In the genomic region with DNA sequence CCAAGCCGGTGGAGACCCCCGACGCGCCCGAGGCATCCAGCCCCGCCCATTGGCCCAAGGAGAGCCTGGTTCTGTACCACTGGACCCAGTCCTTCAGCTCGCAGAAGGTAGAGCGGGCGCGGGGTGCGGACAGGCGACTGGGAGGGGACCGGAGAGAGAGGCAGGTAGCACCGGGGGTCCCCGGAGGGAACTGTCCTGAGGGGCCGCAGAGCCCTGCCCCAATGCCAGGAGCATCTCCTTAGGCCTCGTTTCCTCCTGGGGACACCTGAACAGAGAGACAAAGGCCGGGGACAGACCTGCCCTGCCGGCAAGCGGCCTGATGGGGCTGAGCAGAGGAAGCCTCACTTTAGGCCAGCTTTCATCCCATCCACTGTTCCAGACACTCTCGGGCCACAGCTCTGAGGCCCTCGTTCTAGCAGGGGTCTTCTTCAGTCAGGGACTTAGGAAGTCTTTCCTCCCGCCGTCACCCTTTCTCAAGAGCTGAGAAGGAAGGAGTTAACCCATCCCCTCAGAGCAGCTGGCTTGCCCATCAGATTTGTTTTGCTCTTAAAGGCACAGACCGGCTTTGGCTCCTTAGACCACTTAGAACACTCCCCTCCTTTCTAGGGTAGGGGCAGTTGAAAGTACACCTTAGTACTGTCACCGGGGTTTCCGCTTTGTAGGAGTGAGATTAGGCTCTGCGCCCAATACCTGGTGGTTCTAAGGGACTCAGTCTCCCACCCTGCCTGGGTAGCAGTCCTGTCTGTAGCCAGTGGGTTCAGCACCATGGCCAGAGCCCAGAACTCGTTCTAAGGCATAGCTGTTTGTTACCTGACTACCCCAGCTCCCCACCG, we compare ENCODE assay signal across 9 mouse cellular contexts. TPM values are rescaled to one million over a fixed set of nuclear protein-coding genes. Genes with fewer than 3 reads are reported as not detected.
DNase-seq lines count a peak whose midpoint lies in the region; ATAC-seq and TF ChIP-seq lines count a peak whose summit lies in the region.
"Had no signal": no experiment of that assay in that cellular context is flagged by ENCODE, and none has a peak within 500 bp of the region (broad histone marks: within the 10 kb centered on the region; RNA-seq: fewer than 3 reads in every experiment).

No protein-coding gene starts in this region.

- H3K36me3 ChIP-seq in E14TG2a.4 (ENCODE audit: insufficient read depth, low read length) = no peaks in the 10 kb centered on the region
- H3K36me3 ChIP-seq in limb, embryonic 14.5 days (ENCODE audit: control insufficient read depth, insufficient read depth, low read length) = no peaks in the 10 kb centered on the region
- H3K36me3 ChIP-seq in neural tube, embryonic 13.5 days = peaks cover 9% of the 10 kb centered on the region; the same call in 1 of the 2 replicates

- TF ChIP-seq CTCF in E14TG2a.4 (conservative IDR thresholded peaks at IDR 0.05; ENCODE audit: low read length) = no peak

- no peak for ATAC-seq in limb, embryonic 14.5 days (ENCODE audit: low FRiP score, low read depth)
- ATAC-seq in neural tube, embryonic 13.5 days (ENCODE audit: low read depth) = peak; percentile 59

- H3K9me3 ChIP-seq in E14TG2a.4 (ENCODE audit: low read length) = no peaks in the 10 kb centered on the region
- no peaks in the 10 kb centered on the region for H3K9me3 ChIP-seq in limb, embryonic 14.5 days (ENCODE audit: control insufficient read depth, low read length)
- H3K9me3 ChIP-seq in neural tube, embryonic 13.5 days = no peaks in the 10 kb centered on the region

- no peak overlapping the region for H3K9ac ChIP-seq in limb, embryonic 14.5 days (ENCODE audit: low read depth, low read length, severe bottlenecking)
- peak overlapping the region; percentile 90 for H3K9ac ChIP-seq in neural tube, embryonic 13.5 days

- peaks cover 41% of the 10 kb centered on the region for H3K4me1 ChIP-seq in E14TG2a.4 (replicated peaks; ENCODE audit: low read depth, low read length)
- no peaks in the 10 kb centered on the region for H3K4me1 ChIP-seq in limb, embryonic 14.5 days (ENCODE audit: control insufficient read depth, insufficient read depth, low read length)
- peaks cover 33% of the 10 kb centered on the region for H3K4me1 ChIP-seq in neural tube, embryonic 13.5 days (replicated peaks)

- H3K4me2 ChIP-seq in limb, embryonic 14.5 days (replicated peaks; ENCODE audit: low read depth, low read length, severe bottlenecking) = no peak overlapping the region
- peak overlapping the region; percentile 82 for H3K4me2 ChIP-seq in neural tube, embryonic 13.5 days

- peak; percentile 36 for DNase-seq in cerebellum, adult 11 months
- DNase-seq in cerebellum, adult 9-10 months = no peak
- DNase-seq in embryo, embryonic 10 days (ENCODE audit: low spot score) = peak; percentile 87
- peak; percentile 41 to 55 for DNase-seq in heart, postnatal 14 days
- peak; percentile 75 for DNase-seq in limb, embryonic 14.5 days (ENCODE audit: low spot score)
- DNase-seq in spleen, postnatal 4 days (ENCODE audit: low spot score in 2 of 2) = no peak

- peaks cover 15% of the 10 kb centered on the region for H3K27me3 ChIP-seq in E14TG2a.4 (ENCODE audit: insufficient read depth, low read length)
- peaks cover 17% of the 10 kb centered on the region for H3K27me3 ChIP-seq in limb, embryonic 14.5 days (ENCODE audit: control insufficient read depth, insufficient read depth, low read length)
- H3K27me3 ChIP-seq in neural tube, embryonic 13.5 days = no peaks in the 10 kb centered on the region

- no peak for TF ChIP-seq POLR2A in limb, embryonic 14.5 days (IDR thresholded peaks at IDR 0.05; ENCODE audit: borderline replicate concordance, extremely low read depth, insufficient read depth, insufficient read length)

- intact Hi-C loops in heart, postnatal 14 days (cut with DNase I) = no loop called here

- H3K4me3 ChIP-seq in E14TG2a.4 (replicated peaks; ENCODE audit: low read length) = peak overlapping the region; percentile 81
- no peak overlapping the region; the same call in 1 of the 2 replicates for H3K4me3 ChIP-seq in limb, embryonic 14.5 days (replicated peaks; ENCODE audit: low read length)
- peak overlapping the region; percentile 78 for H3K4me3 ChIP-seq in neural tube, embryonic 13.5 days

- WGBS in limb, embryonic 14.5 days = under 1% methylated on average over 29 of the region's 30 CpGs
- 1% methylated on average over 30 of the region's 30 CpGs for WGBS in neural tube, embryonic 13.5 days

- no peak overlapping the region for H3K27ac ChIP-seq in limb, embryonic 14.5 days (replicated peaks; ENCODE audit: low read depth, low read length)
- peak overlapping the region; percentile 90 for H3K27ac ChIP-seq in neural tube, embryonic 13.5 days (replicated peaks)

RNA-seq across cellular contexts. Expression of a gene that starts 0.6 kb away (rescaled TPM):
- not detected for total RNA-seq in heart, postnatal 14 days (2021)
- polyA plus RNA-seq in limb, embryonic 14.5 days (2012; rRNA removed) = 0.46 and 0.60 TPM in 2 replicates
- 0.22 and 0.43 TPM in 2 replicates for polyA plus RNA-seq in limb, embryonic 14.5 days (2014; fragmentation: Nextera tagmentation; extraction: Ambion mirVana)
- 115 and 117 TPM in 2 replicates for polyA plus RNA-seq in neural tube, embryonic 13.5 days (2015; fragmentation: Nextera tagmentation; extraction: Ambion mirVana)

RNA-seq across cellular contexts. Expression of a gene that starts 14.3 kb away (rescaled TPM):
- 10 to 100 TPM; 22.3 to 25.3 TPM for total RNA-seq in heart, postnatal 14 days (2021)
- 28.7 and 33.8 TPM in 2 replicates for polyA plus RNA-seq in limb, embryonic 14.5 days (2012; rRNA removed)
- 85.8 and 88.5 TPM in 2 replicates for polyA plus RNA-seq in limb, embryonic 14.5 days (2014; fragmentation: Nextera tagmentation; extraction: Ambion mirVana)
- 74.5 and 83.4 TPM in 2 replicates for polyA plus RNA-seq in neural tube, embryonic 13.5 days (2015; fragmentation: Nextera tagmentation; extraction: Ambion mirVana)

RNA-seq across cellular contexts. Expression of a gene that starts 33.6 kb away (rescaled TPM):
- total RNA-seq in heart, postnatal 14 days (2021) = 100 to 1,000 TPM; 145 to 152 TPM
- 7.5 and 8.3 TPM in 2 replicates for polyA plus RNA-seq in limb, embryonic 14.5 days (2012; rRNA removed)
- 9.5 and 11.0 TPM in 2 replicates for polyA plus RNA-seq in limb, embryonic 14.5 days (2014; fragmentation: Nextera tagmentation; extraction: Ambion mirVana)
- 15.0 and 16.5 TPM in 2 replicates for polyA plus RNA-seq in neural tube, embryonic 13.5 days (2015; fragmentation: Nextera tagmentation; extraction: Ambion mirVana)

RNA-seq across cellular contexts. Expression of a gene that starts 41.0 kb away (rescaled TPM):
- 100 to 1,000 TPM; 401 to 402 TPM for total RNA-seq in heart, postnatal 14 days (2021)
- 8.2 and 9.9 TPM in 2 replicates for polyA plus RNA-seq in limb, embryonic 14.5 days (2012; rRNA removed)
- 2.1 and 2.6 TPM in 2 replicates for polyA plus RNA-seq in limb, embryonic 14.5 days (2014; fragmentation: Nextera tagmentation; extraction: Ambion mirVana)
- 0.57 and 0.84 TPM in 2 replicates for polyA plus RNA-seq in neural tube, embryonic 13.5 days (2015; fragmentation: Nextera tagmentation; extraction: Ambion mirVana)

RNA-seq across cellular contexts. Expression of a gene that starts 53.3 kb away (rescaled TPM):
- not detected for total RNA-seq in heart, postnatal 14 days (2021)
- polyA plus RNA-seq in limb, embryonic 14.5 days (2012; rRNA removed) = 0.14 and 0.16 TPM in 2 replicates
- polyA plus RNA-seq in limb, embryonic 14.5 days (2014; fragmentation: Nextera tagmentation; extraction: Ambion mirVana) = 0.36 TPM in 1 of 2 replicates, not detected in the other
- not detected in 2 replicates for polyA plus RNA-seq in neural tube, embryonic 13.5 days (2015; fragmentation: Nextera tagmentation; extraction: Ambion mirVana)
- total RNA-seq: layer of hippocampus, adult 18-20 months had no signal

Comparison
In these comparisons a context has a peak if more than half of its experiments do, and no peak if none do; other contexts are left out.
1. DNase-seq: peak in cerebellum, adult 11 months (single experiment), embryo, embryonic 10 days (single experiment), heart, postnatal 14 days (2 of 2) and limb, embryonic 14.5 days (single experiment); none in cerebellum, adult 9-10 months (single experiment) and spleen, postnatal 4 days (0 of 2).
2. RNA of a gene that starts 0.6 kb away (polyA plus RNA-seq): 115 to 117 TPM in neural tube, embryonic 13.5 days; 0.22 to 0.60 TPM in limb, embryonic 14.5 days; every median in the first group is over 10 times any median in the second.